Mouse (Mus musculus) lung, postnatal 0 days (tissue): Measurements from ENCODE around the gene Prss32.

Experiments
- CTCF ChIP-seq: IDR thresholded peaks from 2 replicates; pipeline ENCODE4 v1.5.1; 2016; ENCODE audit warnings: antibody characterized with exemption, mild to moderate bottlenecking
- EP300 ChIP-seq: IDR thresholded peaks from 2 replicates; pipeline ENCODE4 v1.6.1; 2016; ENCODE audit warnings: antibody characterized with exemption, mild to moderate bottlenecking, control low read depth

DNA sequence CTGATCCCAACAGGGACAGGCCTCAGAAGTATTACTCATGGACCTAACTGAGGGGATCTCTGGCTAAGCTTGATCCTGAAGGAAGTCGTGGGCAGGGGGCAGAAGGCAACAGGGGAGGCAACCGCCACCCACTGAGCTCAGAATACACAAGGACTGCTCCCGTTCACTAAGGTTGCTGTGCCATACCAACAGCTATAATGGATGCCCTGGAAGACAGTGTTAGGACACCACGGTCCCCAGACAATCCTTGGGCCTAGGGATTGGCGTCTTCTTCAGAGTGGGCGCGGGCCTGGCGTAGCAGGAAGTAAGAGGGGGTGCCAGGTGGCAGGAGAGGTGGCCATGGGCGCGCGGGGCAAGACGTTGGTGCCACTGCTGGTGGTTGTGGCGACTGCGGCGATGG is 24.1 kb downstream of the Prss32 start, which contains the start of gene Prss21:
- no peak for TF ChIP-seq CTCF
- no peak for TF ChIP-seq EP300
